Mouse (Mus musculus): ENCODE measurements around the gene U2af1. TPM values are rescaled to one million over a fixed set of nuclear protein-coding genes. Genes with fewer than 3 reads are reported as not detected.
"Not testable (repeated sequence)": the region's sequence is repeated elsewhere in the genome, so short reads cannot be mapped to it uniquely, and the experiment has no call there.

Gene U2af1
- 100 to 1,000 TPM in 1 of 2 experiments, 10 to 100 TPM in 1; 53.7 to 103 TPM for polyA plus RNA-seq (2017; shearing (Covaris generic))

DNA sequence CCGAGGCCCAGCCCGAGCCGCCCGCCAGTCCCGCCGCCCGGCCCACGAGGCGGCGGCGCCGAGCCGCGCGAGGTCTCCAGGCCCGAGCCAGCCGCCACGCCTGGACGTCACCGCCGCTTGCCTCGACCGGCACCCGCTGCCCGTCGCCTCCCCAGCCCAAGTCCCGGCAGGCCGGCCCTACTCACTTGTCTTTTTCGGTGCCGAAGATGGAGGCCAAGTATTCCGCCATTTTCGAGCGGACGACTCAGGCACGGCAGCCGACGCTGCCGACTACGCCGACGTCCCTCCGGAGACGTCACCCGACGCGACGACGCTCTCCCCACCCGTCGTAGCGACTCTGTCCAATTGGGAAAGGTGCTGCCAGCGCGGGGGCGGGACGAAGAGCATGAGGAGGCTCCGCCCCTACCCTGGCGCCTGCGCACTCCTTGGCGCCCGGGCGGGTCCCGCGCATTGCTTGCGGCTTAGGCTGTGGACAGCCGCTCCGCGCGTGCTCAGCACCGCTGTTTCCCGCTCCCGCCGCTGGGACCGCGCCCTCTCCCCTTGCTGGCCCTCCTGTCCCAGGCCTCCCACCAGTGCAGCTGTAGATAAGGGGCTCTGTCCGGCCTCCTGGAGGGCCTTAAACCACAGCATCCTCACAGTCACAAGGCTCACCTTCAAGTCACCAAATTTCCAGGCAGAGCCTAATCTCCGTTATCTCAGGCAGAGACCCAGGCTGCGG lies at the start of gene U2af1:
Gene U2af1 (minus strand): TSS at position 425 of the 718 bp plus-strand sequence.
- ATAC-seq = peak; percentile 97

DNA sequence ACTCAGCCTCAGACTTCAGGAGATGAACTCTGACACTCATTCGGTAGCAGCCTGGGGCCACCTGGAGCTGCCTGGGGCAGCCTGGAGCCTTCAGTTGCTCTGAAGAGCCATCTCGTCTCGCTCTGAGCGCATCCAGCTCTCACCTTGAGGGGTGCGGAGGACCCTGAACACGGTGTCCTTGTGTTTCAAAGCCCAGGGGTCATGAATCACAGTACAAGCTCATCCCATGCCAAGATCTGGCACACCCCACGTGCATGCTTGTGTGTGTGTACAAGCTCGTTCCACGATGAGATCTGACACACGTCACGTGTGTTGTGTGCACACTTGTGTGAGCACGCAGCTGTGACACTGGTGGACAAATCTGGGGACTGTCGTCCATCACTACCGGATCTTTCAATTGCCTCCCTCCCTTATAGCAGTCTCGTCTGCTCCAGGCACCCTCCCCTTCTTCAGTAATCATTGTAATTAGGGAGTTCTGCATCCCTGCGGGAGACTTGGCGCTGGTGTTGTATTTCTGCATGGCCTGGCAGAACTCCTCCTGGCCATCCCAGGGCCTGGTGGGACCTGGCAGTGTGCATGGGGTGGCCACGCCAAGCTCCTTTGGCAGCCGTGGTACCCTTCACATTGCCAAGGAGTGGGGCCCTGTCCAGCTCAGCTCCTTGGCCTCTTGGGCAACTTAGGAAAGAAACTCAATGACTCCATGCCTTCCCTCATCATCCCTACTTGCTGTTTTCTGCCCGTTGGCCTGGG lies 46.8 kb upstream of the U2af1 start:
- no peak for ATAC-seq

GRCm38 (mm10) chr17:31703276-31703980 lies 44.7 kb upstream of the U2af1 start:
- no peak for ATAC-seq

- ATAC-seq = no peak
Measured at GRCm38 (mm10) chr17:31698347-31698746, 39.7 kb upstream of the U2af1 start.

GRCm38 (mm10) chr17:31695356-31695755 lies 36.7 kb upstream of the U2af1 start:
- ATAC-seq = not testable (repeated sequence)

DNA sequence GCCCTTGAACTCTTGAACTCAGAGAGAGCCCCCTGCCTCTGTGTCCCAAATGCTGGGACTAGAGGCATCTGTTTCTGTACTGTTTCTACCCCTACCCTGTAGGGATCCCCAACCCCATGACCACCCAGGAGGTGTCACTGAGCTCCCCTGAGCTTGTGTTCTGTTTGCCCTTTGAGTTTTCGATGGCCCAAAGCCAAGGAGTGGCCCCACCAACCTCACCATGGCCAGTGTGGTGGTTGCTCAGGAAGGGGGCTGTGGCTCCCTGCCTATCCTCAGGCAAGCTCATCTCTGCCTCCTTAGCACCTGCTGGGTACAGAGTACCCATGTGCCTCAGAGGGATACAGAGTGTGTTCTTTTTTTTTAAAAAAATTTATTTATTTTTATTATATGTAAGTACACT lies 36.3 kb upstream of the U2af1 start:
- no peak for ATAC-seq

- ATAC-seq = no peak
Measured at GRCm38 (mm10) chr17:31694023-31694376, 35.3 kb upstream of the U2af1 start.

DNA sequence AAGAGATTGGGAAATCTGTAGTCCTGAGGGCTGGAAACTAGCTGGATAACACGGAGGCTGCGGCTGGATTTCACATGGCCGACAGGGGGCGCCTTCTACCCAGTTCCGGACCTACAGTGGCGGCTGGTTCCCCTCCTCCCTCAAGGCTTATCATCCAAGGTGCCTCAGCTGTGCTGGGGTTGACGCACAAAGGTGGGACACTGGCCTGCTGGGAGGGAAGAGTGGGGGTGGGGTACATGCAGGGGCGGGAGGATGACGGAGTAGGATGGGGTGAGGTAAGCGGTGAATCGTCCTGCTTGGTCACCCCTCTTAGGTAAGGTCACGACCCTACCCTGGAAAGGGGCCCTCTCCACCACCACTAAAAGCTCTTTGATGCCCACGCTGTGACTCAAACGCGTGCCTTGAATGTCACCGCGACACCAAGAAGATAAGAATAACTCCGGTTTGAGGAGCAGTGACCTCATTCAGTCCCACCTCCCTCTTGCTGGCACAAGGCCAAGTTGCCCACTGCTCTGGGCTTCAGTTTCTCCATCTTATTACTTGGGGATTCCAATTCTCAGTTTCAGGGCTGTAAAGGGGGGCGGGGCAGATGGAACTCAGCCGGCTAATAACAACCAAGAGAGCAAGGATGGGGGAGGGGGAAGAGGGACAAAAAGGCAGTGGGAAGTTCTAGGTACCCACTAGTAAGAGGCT lies 34.8 kb upstream of the U2af1 start:
- peak; percentile 86 for ATAC-seq

GRCm38 (mm10) chr17:31692918-31693317 lies 34.2 kb upstream of the U2af1 start:
- peak; percentile 56 for ATAC-seq

DNA sequence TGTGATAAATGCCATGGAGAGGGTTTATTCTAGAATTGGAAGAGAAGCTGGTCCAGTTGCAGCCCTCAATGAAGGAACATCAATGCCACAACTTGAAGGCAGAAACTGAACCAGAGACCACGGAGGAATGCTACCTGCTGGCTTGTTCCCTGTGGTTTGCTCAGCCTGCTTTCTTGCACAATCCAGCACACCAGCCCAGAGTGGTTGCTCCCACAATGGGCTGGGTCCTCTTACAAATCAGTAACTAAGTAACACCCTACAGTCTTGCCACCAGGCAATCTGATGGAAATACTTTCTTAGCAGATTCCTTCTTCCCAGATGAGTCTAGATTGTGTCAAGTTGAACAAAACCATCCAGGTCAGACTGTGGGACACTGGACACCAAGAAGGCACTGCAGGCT lies 30.9 kb upstream of the U2af1 start:
- no peak for ATAC-seq

GRCm38 (mm10) chr17:31688112-31688511 lies 29.4 kb upstream of the U2af1 start:
- no peak for ATAC-seq

- ATAC-seq = no peak
Measured at GRCm38 (mm10) chr17:31686225-31686564, 27.5 kb upstream of the U2af1 start.

DNA sequence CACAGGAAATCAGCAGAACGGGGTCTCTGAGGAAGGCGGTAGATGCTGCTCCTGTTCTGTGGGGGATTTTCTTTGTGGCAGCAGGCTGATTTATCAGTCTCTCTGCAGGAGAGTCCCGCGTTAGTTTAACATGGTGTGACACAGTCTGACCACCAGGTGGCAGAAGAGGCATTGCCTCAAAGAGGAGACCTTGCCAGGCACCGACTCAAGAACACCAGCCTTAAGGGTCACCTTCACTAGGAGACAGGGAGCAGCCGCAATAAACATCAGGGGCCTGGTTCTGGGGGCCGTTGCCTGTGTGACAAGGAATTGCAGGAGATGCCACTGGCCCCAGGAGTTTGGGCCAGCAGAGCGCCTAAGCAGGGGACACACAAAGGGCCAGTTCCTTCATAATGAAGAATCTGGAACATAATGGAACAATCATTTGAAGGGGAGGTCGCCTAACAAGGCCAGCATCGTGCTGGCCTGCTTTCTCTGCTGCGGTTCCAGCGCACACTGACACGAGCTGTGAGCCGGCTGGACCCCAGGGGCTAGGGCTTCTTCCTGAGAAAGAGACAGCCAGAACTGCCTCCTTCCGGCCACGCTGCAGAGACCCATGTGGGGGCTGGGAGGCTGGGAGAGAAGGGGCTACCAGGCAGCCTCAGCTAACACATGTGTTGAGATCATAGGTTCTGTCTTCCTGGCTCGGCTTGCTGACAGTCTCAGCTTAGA lies 27.0 kb upstream of the U2af1 start:
- ATAC-seq = peak; percentile 72

GRCm38 (mm10) chr17:31680450-31680849 lies 21.8 kb upstream of the U2af1 start:
- ATAC-seq = no peak

DNA sequence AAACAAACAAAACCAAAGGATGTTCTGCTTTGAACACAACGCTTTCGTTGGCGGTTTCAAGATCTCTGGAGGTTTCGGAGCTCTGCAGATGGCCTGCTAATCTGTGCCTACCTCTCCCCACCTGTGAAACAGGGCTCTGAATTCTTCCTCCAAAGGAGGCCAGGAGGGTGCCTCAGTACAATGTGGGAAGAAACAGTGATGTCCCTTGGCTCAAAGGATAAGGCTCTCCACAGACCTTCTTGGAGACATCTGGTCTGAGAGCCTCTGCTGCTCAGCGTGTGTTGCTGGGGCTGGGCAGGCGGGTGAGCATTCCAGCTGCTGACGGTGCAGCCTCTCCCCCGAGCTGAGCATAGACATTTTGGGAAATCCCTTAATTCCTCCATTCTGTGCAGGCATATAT lies 18.8 kb upstream of the U2af1 start, which contains the start of gene Cryaa:
Gene Cryaa (plus strand): TSS at position 301 of the 400 bp plus-strand sequence.
- no peak for ATAC-seq

DNA sequence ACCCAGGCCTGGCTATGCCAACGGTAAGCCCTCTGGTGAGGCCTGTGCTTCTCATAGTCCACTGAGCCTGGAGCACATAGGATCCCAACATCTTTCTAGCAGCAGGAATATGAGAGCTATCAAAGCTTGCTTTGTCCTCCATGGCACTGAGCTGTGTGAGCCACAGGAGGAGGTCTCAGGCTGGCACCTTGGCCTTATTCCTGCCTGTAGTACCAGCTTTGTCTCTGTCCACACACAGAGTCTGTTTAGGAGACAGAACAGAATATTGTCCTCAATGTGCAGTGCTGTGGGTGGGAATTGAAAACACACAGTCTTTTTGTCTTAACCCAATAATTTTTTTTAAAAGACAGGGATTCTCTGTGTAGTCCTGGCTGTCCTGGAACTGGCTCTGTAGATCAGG lies 15.7 kb upstream of the U2af1 start:
- ATAC-seq = no peak

DNA sequence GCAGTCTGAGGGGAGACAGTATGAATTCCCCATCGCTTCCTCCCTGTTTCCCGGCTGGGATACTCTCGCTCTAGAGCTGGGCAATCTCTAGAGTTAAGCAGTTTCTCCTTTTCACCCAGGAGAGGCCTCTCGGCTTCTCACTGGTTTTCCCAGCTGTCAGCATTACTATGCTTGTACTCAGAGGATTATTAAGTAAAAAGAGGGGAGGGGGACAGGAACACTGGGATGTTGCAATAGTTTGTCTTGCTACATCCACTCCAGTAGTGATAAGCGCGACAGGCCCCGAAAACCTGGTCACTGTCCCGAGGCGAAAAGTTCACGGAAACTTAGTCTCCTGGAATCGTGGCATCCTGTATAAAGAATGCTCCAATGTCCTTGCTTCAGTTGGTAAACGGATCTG lies 13.6 kb upstream of the U2af1 start:
- ATAC-seq = no peak

DNA sequence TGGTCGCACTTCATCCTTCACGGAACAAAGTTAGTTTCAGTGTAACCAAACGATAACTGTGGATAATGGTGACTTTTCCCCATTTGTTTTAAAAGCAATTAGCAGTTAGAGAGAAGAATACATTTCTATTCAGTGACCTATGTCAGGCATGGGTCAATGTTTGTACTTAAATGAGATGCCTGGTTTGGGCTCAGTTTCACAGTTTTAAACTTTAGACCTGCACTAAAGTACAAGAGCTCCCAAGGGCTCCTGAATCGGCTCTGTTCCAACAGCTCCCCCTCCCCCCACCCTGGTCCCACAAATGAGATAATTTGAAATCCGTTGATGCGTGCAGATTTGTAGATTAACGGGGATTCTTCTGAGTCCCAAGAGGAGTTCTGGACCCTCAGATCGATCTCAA lies 13.0 kb upstream of the U2af1 start:
- ATAC-seq = no peak

GRCm38 (mm10) chr17:31670163-31670562 lies 11.5 kb upstream of the U2af1 start:
- no peak for ATAC-seq

DNA sequence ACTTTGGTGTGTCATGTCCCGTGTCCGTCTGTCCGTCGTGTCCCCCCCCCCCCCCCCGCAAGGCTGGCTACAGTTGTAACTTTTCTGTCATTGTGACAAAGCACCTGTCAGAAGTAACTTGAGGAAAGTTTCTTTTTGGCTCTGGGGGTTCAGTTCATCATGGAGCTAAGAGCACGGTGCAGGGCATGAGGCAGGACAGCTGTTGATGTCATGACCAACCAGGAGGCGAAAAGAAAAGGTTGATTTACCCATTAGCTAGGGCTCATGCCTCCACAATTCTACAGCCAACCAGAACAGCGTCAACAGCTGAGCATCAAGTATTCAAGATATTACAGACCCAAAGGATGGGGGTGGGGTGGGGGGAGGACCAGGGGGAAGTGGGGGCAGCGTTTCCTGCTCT lies 9.6 kb upstream of the U2af1 start:
- ATAC-seq = no peak

DNA sequence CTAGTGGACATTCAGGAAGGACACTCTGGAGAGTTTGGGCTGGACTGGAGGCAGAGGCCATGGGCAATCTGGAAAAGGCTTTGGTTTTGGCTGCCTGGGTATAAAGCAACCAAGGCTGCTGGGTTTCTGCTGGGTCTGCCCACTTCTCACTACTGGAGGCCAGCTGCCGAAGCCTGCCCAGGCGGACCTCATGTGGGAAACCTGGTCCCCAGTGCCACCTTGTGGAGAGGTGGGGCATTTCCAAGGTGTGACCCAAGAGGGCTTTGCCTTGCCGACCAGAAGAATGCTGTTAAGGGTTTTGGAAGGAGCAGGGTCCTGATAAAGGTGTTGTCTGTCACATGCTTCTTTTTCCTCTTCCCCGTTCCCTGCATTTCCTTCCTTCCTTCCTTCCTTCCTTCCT lies 6.1 kb upstream of the U2af1 start:
- ATAC-seq = peak; percentile 91

DNA sequence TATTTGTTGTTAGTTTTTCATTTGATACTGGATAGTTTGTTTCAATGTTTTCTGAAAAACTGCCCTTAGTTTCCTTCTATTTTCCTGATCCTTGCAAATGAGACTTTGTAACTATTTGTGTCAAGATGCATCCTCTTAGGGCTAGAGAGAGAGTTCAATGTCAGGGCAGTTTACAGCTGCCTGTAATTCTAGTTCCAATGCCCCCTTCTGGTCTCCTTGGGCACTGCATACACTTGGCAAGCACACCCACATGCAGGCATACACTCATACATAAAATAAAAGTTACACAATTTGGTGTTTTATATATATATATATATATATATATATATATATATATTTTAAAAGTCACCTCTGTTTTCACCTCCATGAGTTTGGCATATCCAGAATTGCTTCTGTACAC lies 4.2 kb upstream of the U2af1 start:
- no peak for ATAC-seq

Measured in CD4-positive, CD25-positive, alpha-beta regulatory T cell, adult 4 months (primary cell).